Mouse (Mus musculus): ENCODE data around the gene Mob3a.

Mob3a gene

DNA sequence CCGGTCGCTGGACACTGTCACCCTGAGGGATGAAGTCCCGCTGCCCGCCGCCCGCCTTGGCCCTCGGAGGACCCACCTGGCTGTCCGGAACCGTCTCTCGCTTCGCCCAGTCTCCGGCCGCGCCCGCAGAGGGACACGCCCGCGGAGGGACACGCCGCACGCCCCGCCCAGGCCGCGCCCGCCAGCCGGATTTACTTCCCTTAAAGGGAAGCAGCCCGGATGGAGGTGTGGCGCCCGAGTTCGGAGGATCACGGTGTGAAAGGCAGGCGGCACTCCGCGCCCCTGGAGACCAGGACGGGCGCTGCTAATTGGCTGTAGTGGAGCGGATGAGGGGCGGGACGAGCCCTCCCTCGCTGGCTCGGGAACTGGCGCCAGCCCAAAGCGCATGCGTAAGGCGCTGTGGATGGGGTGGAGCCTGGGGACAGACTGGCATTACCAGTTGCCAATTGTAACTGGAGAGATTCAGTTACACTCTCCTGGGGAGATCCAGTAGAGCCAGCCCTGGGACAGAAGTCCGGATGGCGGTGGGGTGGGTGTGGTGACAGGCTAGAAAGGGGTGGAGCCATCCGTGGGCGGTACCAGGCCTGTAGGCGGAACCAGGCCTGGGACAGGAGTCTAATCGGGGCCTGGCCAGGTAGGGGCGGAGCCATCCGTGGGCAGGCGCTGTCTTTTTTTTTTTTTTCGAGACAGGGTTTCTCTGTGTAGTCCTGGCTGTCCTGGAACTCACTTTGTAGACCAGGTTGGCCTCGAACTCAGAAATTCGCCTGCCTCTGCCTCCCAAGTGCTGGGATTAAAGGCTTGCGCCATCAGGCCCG, at the start of gene Mob3a, which contains the start of gene Izumo4:
Gene Mob3a (minus strand): TSS at position 257 of the 815 bp plus-strand sequence.
Gene Izumo4 (plus strand): TSS at position 464 of the 815 bp plus-strand sequence.
- peak; percentile 99 to 100 for DNase-seq (ENCODE audit: low spot score in 2 of 2)

DNA sequence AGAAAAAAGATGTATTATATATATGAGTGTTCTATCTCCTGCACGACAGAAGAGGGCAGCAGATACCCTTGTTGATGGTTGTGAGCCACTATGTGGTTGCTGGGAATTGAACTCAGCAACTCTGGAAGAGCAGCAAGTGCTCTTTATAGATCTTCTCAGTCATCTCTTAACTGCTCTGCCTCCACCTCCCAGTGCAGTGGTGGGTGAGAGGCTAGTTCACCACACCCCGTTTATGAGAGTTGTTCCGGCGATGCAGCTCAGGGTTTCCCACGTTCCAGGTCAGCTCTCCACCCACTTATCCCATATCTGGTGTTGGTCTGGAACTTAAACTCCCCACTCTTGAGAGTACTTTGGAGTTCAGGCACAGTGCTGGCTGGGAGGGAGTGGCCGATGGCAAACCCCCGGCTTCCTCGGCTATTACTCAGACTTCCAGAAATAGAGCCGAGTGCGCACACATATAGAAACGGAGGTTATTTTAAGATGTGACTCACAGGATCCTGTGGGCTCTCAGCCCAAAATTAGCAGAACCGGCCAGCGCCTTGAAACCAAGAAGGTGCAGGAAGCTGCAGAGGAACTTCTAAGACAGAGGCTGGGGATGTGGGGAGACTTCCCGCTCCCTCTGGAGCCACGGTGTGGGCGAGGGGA, 49.5 kb upstream of the Mob3a start:
- DNase-seq (ENCODE audit: low spot score in 2 of 2), result peak; percentile 89 to 90

DNA sequence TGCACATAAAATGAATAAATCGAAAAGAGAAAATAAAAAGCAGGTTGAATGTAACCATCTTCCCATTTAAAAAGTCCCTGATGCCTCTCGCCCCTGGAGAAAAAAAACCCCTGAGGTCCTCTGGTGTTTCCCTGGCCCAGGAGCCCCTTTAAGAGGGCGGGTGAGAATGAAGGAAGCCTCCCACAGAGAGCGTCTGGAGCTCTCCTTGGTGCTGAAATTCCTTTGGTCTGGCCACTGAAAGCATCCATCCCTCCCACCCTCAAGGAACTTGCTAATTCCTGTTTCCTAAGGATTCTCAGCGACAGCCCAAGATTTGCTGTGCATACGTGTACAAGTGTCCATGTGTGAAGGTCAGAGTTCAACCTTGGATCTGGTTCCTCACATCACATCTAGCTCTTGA, 46.8 kb upstream of the Mob3a start:
- DNase-seq (ENCODE audit: low spot score in 2 of 2), result peak; percentile 34 to 50

DNA sequence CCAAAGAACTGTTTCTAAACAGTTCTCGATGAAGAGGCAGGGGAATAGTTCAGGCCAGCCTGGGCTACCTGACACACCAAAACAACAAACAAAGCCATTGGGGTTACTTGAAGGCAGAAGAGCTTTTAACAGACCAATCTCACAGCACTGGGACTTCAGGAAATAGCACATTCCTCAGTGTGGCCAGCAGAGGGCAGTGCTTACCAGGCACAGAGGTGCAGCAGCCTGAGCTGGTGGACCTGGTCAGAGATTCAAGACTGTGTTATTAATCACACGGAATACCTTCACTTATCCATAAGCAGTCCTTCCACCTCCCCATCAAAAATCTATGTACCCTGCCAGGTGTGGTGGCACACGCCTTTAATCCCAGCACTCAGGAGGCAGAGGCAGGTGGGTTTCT, 45.6 kb upstream of the Mob3a start:
- DNase-seq (ENCODE audit: low spot score in 2 of 2), result peak; percentile 60 to 71

DNA sequence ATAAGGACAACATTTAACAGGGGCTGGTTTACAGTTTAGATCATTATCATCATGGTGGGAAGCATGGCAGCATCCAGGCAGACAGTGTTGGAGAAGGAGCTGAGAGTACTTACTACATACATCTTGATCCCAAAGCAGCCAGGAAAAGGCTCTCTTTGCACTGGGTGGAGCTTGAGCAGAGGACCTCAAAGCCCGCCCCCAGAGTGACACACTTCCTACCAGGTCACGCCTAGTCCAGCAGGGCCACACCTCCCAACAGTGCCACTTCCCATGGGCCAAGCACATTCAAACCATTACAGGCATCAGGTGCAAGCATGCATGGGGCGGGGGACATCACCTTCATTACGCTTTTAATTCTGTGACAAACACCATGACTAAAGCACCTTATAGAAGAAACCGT, 42.5 kb upstream of the Mob3a start:
- peak; percentile 31 to 37 for DNase-seq (ENCODE audit: low spot score in 2 of 2)

DNA sequence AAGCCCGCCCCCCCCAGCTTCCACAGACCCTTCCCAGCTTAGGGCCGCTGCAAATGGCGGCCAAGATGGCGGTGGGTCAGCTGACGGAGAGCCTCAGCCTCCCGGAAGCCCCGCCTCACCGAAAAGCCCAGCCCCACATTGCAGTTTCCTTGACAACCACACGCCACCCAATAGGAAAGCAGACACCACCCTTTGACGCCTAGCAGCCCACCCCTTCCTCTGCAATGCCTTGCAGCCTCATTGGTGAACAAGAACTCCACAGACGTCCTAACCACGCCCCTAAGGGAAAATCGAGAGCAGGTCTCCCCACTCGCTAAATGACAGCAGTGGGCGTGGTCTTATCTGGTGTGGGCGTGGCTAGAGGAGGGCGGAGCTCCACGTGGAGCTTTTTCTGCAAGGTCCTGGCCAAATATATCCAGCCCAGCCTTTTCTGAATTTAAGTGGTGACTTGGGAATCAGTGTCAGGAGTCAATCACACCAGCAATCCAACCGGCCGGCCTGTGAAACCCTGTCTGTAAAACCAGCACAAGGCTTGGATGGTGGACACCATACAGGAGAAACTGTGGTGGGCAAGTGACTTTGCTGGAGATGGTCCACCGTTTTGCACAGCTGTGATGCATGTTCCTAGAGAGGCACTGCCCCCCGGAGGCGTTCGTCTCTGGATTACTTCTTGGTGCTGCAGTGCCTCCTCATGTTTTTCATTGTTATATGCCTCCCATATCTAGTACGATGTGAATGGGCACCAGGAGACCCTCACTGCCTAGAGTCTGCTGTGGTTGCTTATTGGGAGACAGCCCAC, 40.6 kb upstream of the Mob3a start, which contains the start of gene Ap3d1:
Gene Ap3d1 (minus strand): TSS at position 85 of the 799 bp plus-strand sequence.
- peak; percentile 99 to 100 for DNase-seq (ENCODE audit: low spot score in 2 of 2)

DNA sequence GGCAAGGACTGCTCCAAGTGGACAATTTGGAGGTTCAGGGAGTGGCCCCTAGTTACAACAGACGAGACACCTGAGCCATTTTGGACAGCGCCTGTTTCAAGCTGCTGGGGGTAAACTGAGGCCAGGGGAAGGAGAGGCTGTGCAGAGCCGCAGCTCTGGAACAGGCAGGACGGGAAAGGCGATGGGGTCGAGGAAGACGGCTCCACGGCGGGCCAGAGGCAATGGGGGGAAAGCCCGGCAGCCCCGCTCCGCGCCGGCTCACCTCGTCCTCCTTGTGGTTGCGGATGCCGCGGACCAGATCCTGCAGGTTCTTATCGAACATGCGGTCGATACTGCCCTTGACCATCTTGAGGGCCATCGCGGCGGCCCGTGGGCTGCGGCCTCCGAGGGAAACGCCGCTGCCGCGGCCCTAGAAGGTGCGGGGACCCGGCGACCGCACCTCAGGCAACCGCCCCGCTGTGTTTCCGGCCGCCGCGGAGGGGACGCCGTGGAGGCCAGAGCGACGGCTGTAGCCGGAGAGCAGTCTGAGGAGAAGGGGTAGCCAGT, 39.9 kb upstream of the Mob3a start:
- DNase-seq (ENCODE audit: low spot score in 2 of 2), result no peak

DNA sequence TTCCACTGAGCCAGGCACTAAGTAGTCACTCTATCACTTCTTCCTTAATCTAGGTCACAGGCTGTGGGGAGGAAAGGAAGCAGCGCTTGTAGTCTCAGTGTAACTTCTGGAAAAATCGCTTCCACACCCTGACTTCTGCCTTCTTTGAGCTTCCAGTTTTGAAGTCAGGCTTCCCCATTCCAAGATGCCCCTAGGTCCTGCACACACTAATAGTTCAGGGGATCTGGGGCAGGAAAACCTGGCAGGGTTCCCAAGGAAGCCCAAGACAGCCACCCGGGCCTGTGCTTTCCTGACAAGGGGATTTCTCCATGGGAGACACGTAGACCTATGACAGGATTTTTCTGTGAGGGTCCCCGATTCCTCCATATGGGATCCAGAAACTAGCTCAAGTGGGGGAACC, 39.4 kb upstream of the Mob3a start:
- DNase-seq (ENCODE audit: low spot score in 2 of 2), result peak in 1 of 2 experiments; percentile 43

DNA sequence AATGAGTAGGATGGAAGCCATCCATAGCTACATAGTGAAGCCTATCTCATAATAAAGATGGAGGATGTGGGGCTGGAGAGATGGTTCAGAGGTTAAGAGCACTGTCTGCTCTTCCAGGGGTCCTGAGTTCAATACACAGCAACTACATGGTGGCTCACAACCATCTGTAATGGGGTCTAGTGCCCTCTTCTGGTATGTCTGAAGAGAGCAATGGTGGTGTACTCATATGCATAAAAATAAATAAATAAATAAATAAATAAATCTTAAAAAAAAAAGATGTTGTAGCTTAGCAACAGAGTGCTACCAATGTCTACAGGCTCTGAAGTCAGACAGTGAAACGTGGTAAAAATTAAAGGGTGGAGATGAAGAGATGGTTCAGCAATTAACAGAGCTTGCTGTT, 36.9 kb upstream of the Mob3a start:
- no peak for DNase-seq (ENCODE audit: low spot score in 2 of 2)

DNA sequence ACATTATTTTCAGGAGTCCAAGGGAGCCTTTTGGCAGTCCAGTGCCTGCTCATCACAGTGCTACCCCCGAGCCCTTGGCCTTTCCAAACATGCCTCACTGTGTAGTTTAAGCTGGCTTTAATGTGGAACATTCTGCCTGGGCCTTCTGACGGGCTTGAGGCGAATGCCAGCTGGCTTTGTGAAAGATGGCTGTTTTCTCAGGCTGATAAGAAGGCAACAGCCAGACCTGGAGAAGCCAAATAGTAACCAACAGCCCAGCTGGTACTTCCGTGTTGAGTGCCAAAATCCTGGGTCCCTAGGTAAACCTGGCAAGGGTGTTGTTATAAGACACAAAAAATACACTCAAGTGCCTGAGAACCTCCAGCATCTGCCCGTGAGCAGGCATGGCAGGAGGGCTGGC, 35.0 kb upstream of the Mob3a start:
- DNase-seq (ENCODE audit: low spot score in 2 of 2), result no peak

DNA sequence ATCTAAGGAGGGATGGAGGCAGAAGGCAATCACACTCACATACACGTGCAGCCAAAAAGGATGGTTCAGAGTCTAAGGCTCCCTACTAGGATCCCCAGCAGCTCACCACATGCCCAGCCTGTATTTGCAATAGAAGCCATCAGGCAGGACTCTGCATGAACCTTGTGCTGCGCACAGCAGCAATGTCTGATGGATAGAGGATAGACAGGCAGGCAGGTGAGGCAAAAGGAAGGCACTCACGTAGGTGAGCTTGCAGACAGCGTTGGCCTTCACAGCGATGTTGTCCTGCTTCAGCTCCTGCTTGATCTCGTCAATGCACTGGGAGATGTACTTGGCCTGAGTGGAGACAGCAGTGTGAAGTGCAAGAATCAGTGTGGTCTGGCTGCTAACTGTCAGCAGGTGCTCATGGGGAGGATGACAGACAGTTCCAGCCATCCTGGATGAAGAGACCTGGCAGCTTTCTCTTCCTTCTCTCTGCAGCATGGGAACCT, 30.9 kb upstream of the Mob3a start:
- no peak for DNase-seq (ENCODE audit: low spot score in 2 of 2)

DNA sequence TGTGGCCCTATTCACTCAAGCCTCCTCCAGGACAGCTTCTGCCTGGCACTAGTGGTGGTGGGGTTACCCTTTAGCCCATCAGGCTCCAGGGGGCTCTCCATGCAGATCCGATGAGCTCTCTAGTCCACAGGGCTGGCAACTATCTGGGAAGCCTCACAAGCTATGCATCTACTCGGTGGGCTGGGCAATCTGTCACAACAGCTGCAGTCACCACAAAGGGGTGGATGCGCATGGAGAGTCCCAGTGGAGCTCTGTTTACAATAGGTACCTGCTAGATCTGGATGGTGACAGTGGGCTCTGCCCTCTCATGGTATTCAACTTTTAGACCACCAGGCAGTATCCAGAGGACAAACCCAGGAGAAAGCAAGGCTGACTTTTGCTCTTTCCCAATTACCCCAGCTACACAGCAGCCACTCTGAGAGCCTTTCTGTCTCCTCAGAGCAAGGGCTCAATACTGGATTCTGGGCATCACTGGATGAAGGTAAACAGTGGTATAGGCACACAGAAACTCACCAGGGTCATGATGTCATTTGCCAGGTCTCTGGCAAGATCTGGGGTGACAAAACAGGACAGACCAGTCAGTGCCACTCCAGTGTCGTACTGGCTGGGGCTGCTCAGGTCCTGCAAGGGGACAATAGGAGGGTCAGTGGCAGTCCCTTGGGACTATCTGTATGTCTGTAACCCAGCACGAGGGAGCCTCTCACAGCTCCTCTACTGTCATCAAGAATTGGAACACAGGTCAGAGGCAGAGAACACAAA, 25.8 kb upstream of the Mob3a start:
- DNase-seq (ENCODE audit: low spot score in 2 of 2), result no peak

DNA sequence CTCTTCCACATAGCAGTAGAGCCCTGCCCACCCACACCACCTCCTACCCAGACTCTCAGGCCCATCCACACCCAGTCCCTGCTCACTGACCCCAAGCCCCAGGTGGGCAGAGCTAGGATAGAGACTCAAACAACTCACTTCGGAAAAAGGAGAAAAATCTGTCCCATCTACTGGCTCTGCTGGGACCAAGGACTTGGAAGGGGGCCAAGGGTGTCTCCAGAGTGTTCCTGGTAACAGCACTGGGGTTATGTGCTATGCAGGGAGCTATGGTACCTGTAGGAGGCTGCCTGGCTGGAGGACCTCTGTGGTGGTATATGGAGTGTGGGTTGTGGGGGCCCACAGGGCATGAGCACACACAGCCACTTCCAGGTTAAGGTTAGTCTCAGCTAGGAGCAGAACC, 15.5 kb upstream of the Mob3a start:
- no peak for DNase-seq (ENCODE audit: low spot score in 2 of 2)

DNA sequence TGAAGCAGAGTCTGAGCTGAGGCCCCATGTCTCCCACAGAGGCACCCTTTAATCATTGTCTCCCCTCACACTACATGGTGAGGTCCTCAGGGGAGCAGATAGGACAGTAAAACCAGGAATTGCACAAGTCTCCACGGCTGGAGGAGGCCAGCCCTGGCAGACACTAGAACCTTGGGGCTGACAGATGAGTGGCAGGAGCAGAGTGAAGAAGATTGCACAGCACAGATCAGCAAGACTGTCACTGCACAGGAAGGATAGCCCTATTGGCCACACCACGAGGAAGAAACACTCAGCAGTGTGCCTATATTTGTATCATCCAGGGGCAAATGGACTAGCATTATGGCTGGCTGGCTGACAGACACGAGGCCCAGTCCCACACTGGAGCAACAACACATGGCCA, 9.1 kb upstream of the Mob3a start:
- no peak for DNase-seq (ENCODE audit: low spot score in 2 of 2)

DNA sequence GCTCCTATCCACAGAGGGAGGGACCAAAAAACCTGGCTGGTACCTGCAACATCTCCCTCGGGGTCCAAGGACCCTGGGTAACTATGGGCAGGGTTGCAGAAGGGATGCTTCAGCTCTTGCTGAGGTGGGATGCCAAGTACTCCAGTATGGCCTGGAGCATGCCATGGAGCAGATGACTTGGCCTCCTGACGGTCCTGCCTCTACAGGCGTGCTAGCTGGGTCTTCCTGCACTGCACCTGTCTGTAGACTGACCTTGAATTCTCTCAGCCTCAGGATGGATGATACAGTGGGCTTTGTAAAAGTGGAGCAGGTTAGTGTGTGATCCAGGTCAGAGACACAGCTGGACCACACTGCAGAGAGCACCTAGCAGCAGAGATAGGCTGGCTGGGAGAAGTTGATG, 3.7 kb upstream of the Mob3a start:
- DNase-seq (ENCODE audit: low spot score in 2 of 2), result no peak

DNA sequence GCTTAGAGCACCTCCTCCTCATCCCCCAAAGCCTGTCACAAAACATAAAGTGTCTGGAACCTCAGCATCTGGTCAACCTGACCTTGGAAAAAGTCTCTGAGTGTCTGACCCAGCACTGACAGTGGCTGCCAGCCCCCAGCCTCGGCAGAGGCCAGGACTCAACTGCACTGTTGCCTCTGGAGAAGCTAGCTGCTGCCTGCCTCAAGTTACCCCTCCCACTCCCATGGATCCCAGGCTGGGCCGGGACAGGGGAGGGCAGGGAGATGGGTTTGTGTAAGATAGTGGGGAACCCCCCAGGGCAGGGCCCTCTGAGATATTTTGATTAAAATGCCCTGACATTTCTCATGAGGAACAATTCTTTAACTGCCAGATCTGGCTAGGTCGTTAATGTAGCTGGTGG, 3.3 kb upstream of the Mob3a start:
- DNase-seq (ENCODE audit: low spot score in 2 of 2), result no peak

DNA sequence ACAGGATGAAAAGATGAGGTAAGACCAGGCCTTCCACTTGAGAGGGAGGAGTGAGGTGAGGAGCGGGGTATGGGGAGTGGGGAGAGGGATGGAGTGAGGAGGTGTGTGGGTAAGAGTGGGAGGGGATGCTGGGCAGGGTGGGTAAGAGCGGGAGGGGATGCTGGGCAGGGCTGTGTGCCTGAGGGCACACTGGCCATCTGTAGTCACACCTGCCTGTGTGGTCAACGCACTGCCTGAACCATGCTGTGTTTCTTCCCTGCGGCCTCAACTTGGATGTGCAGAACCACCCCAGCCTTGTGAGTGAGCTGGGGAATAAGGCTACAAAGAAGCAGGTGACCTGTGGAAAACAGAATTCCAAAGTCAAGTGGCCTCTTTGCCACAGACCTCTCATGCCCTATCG, 2.6 kb upstream of the Mob3a start:
- no peak for DNase-seq (ENCODE audit: low spot score in 2 of 2)

DNA sequence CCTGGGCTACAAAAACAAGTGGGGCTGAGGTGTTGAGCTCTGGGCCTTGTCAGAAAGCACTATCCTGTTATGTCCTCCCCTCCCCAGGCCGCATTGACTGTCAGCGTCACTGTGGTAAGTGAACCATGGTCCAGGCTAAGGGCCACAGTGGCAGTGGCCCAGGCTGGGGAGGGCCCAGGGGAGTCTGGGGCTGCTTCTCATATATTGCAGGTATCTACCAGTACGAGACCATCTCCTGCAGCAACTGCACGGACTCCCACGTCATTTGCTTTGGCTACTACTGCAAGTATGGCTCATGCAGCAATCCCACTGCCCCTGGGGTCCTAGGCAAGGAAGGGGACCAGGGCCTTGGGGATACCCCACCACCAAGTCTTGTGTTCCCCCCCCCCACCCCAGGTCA, 1.9 kb upstream of the Mob3a start:
- no peak for DNase-seq (ENCODE audit: low spot score in 2 of 2)

DNA sequence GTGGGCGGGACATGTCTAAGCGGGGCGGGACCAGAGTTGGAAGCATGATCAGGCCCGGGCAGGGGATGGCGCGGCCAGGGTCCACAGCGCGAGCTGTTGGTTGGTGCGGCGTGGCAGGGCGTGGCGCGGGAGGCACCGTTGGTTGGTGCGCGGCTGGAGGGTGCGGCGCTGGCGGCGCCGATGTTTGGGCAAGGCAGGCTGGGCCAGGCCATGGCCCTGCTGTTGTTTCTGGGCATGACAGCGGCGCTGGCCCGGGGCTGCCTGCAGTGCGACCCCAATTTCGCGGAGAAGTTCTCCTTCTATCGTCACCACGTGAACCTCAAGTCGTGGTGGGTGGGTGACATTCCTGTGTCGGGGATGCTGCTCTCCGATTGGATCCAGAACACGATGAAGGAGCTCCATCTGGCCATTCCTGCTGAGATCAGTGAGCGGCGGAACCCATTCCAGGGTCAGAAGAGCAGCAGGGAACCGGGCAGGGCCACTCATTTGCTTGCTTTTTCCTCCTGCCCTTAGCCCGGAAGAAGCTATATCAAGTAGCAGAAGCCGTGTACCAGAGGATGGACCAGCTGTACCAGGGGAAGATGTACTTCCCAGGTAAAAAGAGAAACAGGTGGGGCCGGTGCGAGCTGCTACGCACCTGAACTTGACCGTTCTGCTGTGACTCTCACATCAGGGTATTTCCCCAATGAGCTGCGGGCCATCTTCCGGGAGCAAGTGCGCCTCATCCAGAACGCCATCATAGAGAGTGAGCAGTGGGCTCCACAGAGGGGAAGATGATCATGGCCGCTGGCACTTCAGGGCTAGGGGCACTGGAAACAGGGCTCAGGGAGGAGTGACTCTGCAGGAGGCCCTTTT, 986 bp upstream of the Mob3a start:
- peak; percentile 94 to 96 for DNase-seq (ENCODE audit: low spot score in 2 of 2)

DNA sequence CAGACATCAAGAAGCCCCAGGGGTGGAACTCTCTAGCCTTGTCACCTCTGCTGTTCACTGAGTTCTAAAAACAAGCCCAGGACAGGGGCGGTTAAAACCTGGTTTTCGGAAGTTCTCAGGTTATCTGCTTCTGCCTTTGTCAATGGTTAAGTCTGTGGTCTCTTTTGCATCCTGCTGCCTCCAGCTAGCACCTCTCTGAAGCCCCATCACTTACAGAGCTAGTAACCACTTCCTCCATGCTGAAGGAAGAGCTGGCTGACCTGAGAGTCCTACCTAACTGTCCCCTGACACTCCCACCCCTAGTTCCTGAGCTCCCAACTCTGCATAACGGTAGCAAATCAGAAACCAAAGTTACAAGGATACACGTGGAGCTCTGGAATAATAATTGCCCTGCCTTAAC, 1.0 kb downstream of the Mob3a start:
- DNase-seq (ENCODE audit: low spot score in 2 of 2), result no peak

Data from heart, adult 9 months (tissue).